ENCODE assay signal across 8 mouse cellular contexts in the genomic region with DNA sequence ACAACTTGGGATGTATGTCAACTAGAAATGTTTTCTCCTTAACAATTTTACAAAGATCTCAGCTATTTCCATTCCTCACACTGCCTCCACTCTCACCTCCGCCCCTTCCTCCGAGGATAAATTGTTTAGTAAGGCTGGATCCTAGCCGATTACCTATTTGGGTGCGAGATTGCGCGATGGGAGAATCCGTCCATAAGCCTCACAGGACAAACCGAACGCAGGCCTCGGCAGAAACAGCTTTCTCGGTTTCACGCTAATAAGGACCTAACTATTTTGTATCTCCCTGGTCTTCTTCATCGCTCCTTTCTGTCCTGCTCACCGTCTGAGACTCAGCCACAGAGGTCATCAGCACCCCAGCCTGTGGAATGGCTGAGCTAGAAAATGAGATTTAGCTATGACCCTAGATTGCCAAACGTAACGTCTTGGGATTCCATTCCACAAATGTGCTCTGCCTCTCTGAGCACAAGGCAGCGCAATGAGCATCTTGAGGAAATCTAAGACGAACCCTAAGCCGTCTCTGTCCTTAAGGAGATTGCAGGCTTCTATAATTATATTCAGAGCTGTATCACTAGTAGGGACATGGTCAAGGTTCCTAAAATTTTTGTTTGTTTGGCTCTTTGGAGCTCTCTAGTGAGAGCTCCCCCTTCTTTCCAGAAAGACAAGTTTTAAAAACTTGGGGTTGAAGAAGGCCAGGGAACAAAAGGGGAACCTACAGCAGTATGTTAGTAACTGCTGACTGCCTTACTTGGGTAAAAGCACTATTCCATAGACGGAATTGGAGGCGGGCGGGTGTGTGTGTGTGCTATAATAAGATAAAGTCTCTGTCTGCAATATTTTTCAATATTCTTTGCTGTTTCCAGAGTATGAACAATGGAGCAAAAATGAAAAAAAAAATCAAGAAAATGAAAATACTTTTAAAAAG. TPM values are rescaled to one million over a fixed set of nuclear protein-coding genes. Genes with fewer than 3 reads are reported as not detected.
DNase-seq lines count a peak whose midpoint lies in the region; ATAC-seq and TF ChIP-seq lines count a peak whose summit lies in the region.

No protein-coding gene starts in this region.

- peaks cover 11% of the 10 kb centered on the region; the same call in 1 of the 2 replicates for H3K4me1 ChIP-seq in kidney, adult 2 months (ENCODE audit: control insufficient read depth, insufficient read depth, low read length)
- H3K4me1 ChIP-seq in hindbrain, embryonic 14.5 days (replicated peaks; ENCODE audit: control insufficient read depth, insufficient read depth, low read length), result peaks cover 23% of the 10 kb centered on the region; the same call in 1 of the 2 replicates
- H3K4me1 ChIP-seq in midbrain, embryonic 14.5 days (ENCODE audit: control insufficient read depth, insufficient read depth, low read length), result peaks cover 20% of the 10 kb centered on the region

- H3K4me3 ChIP-seq in kidney, adult 2 months (ENCODE audit: insufficient read depth, low read depth, low read length), result peak overlapping the region; percentile 60
- peak overlapping the region; percentile 62 for H3K4me3 ChIP-seq in hindbrain, embryonic 14.5 days (replicated peaks; ENCODE audit: low read length)
- H3K4me3 ChIP-seq in midbrain, embryonic 14.5 days (replicated peaks; ENCODE audit: low read depth, low read length), result peak overlapping the region; percentile 54

- no peak for TF ChIP-seq POLR2A in kidney, adult 2 months (IDR thresholded peaks at IDR 0.05; ENCODE audit: low read depth, low read length)

- peak; percentile 49; the same call in 1 of the 2 replicates for ATAC-seq in hindbrain, embryonic 14.5 days (ENCODE audit: low FRiP score)
- peak; percentile 43; the same call in 1 of the 2 replicates for ATAC-seq in midbrain, embryonic 14.5 days (ENCODE audit: low FRiP score, low TSS enrichment)
- no peak for ATAC-seq in erythroid progenitor cell, adult 5-6 weeks (replicated peaks; ENCODE audit: low FRiP score, poor library complexity, severe bottlenecking)

- H3K9me3 ChIP-seq in hindbrain, embryonic 14.5 days (ENCODE audit: control insufficient read depth, low read length), result no peaks in the 10 kb centered on the region
- H3K9me3 ChIP-seq in midbrain, embryonic 14.5 days (ENCODE audit: control insufficient read depth, low read length), result no peaks in the 10 kb centered on the region

- H3K4me2 ChIP-seq in hindbrain, embryonic 14.5 days (replicated peaks), result peak overlapping the region; percentile 77
- H3K4me2 ChIP-seq in midbrain, embryonic 14.5 days (ENCODE audit: low read length), result peak overlapping the region; percentile 86

- H3K9ac ChIP-seq in hindbrain, embryonic 14.5 days, result peak overlapping the region; percentile 72
- peak overlapping the region; percentile 59 for H3K9ac ChIP-seq in midbrain, embryonic 14.5 days (replicated peaks; ENCODE audit: low read length)

- peak; percentile 18 for DNase-seq in kidney, adult 2 months
- DNase-seq in kidney, postnatal 10 days, result no peak
- DNase-seq in adipocyte (ENCODE audit: low spot score), result peak; percentile 18
- DNase-seq in hindbrain, embryonic 14.5 days (ENCODE audit: low spot score), result no peak
- no peak for DNase-seq in midbrain, embryonic 14.5 days
- DNase-seq in spleen, postnatal 4 days (ENCODE audit: low spot score in 2 of 2), result no peak
- DNase-seq in kidney, adult 11 months, result no peak

- H3K27ac ChIP-seq in kidney, adult 2 months (ENCODE audit: insufficient read depth, low read depth, low read length), result peak overlapping the region; percentile 44
- H3K27ac ChIP-seq in hindbrain, embryonic 14.5 days, result peak overlapping the region; percentile 38; the same call in 1 of the 2 replicates
- peak overlapping the region; percentile 53; the same call in 1 of the 2 replicates for H3K27ac ChIP-seq in midbrain, embryonic 14.5 days (replicated peaks; ENCODE audit: low read depth, low read length)

- H3K36me3 ChIP-seq in kidney, adult 2 months (ENCODE audit: control insufficient read depth, insufficient read depth, low read length), result no peaks in the 10 kb centered on the region
- H3K36me3 ChIP-seq in hindbrain, embryonic 14.5 days (replicated peaks; ENCODE audit: control insufficient read depth, insufficient read depth), result no peaks in the 10 kb centered on the region
- H3K36me3 ChIP-seq in midbrain, embryonic 14.5 days (ENCODE audit: control insufficient read depth, insufficient read depth, low read length), result no peaks in the 10 kb centered on the region

- 15% methylated on average over 22 of the region's 22 CpGs for WGBS in kidney, adult 2 months
- WGBS in hindbrain, embryonic 14.5 days, result 10% methylated on average over 22 of the region's 22 CpGs
- WGBS in midbrain, embryonic 14.5 days, result 8% methylated on average over 22 of the region's 22 CpGs

- TF ChIP-seq CTCF in kidney, adult 2 months (conservative IDR thresholded peaks at IDR 0.05; ENCODE audit: insufficient read depth, insufficient read length, low read depth, low read length), result no peak

- no peaks in the 10 kb centered on the region for H3K27me3 ChIP-seq in kidney, adult 2 months (replicated peaks; ENCODE audit: control insufficient read depth, insufficient read depth, low read length)
- H3K27me3 ChIP-seq in hindbrain, embryonic 14.5 days (ENCODE audit: control insufficient read depth, insufficient read depth, low read length), result peaks cover 22% of the 10 kb centered on the region
- H3K27me3 ChIP-seq in midbrain, embryonic 14.5 days (ENCODE audit: control insufficient read depth, insufficient read depth, low read length), result 0 out of 2 replicates have a peak, but pooled peaks cover 4% of the 10 kb centered on the region

RNA-seq across cellular contexts. Expression of a gene that starts 2.1 kb away (rescaled TPM):
- 25.4 and 27.5 TPM in 2 replicates for polyA plus RNA-seq in kidney, adult 2 months (2012; rRNA removed)
- polyA plus RNA-seq in hindbrain, embryonic 14.5 days (2014; fragmentation: Nextera tagmentation; extraction: Ambion mirVana), result 2.9 and 4.9 TPM in 2 replicates
- 3.9 and 5.4 TPM in 2 replicates for polyA plus RNA-seq in midbrain, embryonic 14.5 days (2014; fragmentation: Nextera tagmentation; extraction: Ambion mirVana)
- total RNA-seq in erythroid progenitor cell, adult 5-6 weeks (2015; ENCODE audit: low replicate concordance), result 7.5 TPM in 1 of 2 replicates, not detected in the other
- total RNA-seq in erythroid progenitor cell, adult 5-6 weeks (2017; ENCODE audit: low replicate concordance), result 1.7 and 3.7 TPM in 2 replicates

RNA-seq across cellular contexts. Expression of a gene that starts 11.6 kb away (rescaled TPM):
- 72.5 and 74.7 TPM in 2 replicates for polyA plus RNA-seq in kidney, adult 2 months (2012; rRNA removed)
- 120 and 123 TPM in 2 replicates for polyA plus RNA-seq in hindbrain, embryonic 14.5 days (2014; fragmentation: Nextera tagmentation; extraction: Ambion mirVana)
- 99.5 and 135 TPM in 2 replicates for polyA plus RNA-seq in midbrain, embryonic 14.5 days (2014; fragmentation: Nextera tagmentation; extraction: Ambion mirVana)
- total RNA-seq in erythroid progenitor cell, adult 5-6 weeks (2015; ENCODE audit: low replicate concordance), result 54.4 and 127 TPM in 2 replicates
- total RNA-seq in erythroid progenitor cell, adult 5-6 weeks (2017; ENCODE audit: low replicate concordance), result 53.1 TPM in 2 replicates

Comparison
In these comparisons a context has a peak if more than half of its experiments do, and no peak if none do; other contexts are left out.
1. DNase-seq: peak in kidney, adult 2 months (single experiment) and adipocyte (single experiment); none in kidney, postnatal 10 days (single experiment), hindbrain, embryonic 14.5 days (single experiment), midbrain, embryonic 14.5 days (single experiment), spleen, postnatal 4 days (0 of 2) and kidney, adult 11 months (single experiment).
2. Peak in every context shown above with its lines, with median percentiles within 50 percentile points of each other: H3K27ac ChIP-seq and H3K4me3 ChIP-seq.